Mouse (Mus musculus) small intestine, adult 2 months (tissue): ENCODE data around the gene Tmem33. TPM values are rescaled to one million over a fixed set of nuclear protein-coding genes. Genes with fewer than 3 reads are reported as not detected.

Source experiments
- H3K27ac ChIP-seq: fragments of 200-500 bp; 2 replicates; pipeline ENCODE4 v1.5.1; 2012; ENCODE audit warnings: low read depth, low read length, control low read depth, inconsistent platforms; ENCODE audit not compliant: insufficient read depth
- H3K27me3 ChIP-seq: fragments of 200-500 bp; 2 replicates; pipeline ENCODE4 v1.6.1; 2012; ENCODE audit warnings: mild to moderate bottlenecking, moderate library complexity, low read length, inconsistent platforms; ENCODE audit not compliant: control insufficient read depth, insufficient read depth
- H3K36me3 ChIP-seq: fragments of 200-500 bp; 2 replicates; pipeline ENCODE4 v1.6.1; 2012; ENCODE audit warnings: mild to moderate bottlenecking, low read length, control low read depth, inconsistent platforms; ENCODE audit not compliant: control insufficient read depth, insufficient read depth
- H3K4me1 ChIP-seq: fragments of 200-500 bp; 2 replicates; pipeline ENCODE4 v1.6.1; 2012; ENCODE audit warnings: low read length, inconsistent platforms, mixed read lengths; ENCODE audit not compliant: control insufficient read depth, insufficient read depth, insufficient read length
- H3K4me3 ChIP-seq: fragments of 200-500 bp; 2 replicates; pipeline ENCODE4 v1.5.1; 2012; ENCODE audit warnings: low read depth, mild to moderate bottlenecking, control low read depth, inconsistent platforms, low read length, moderate library complexity
- CTCF ChIP-seq: fragments of 200-500 bp; IDR thresholded peaks from 2 replicates; pipeline ENCODE4 v1.5.1; 2012; ENCODE audit warnings: low read depth, mild to moderate bottlenecking, control low read depth, inconsistent platforms, low read length, moderate library complexity, mixed read lengths; ENCODE audit not compliant: insufficient replicate concordance, insufficient read length; ENCODE audit errors: extremely low read depth
- POLR2A ChIP-seq: fragments of 200-500 bp; IDR thresholded peaks from 2 replicates; pipeline ENCODE4 v1.6.1; 2012; ENCODE audit warnings: low read depth, mild to moderate bottlenecking, control low read depth, inconsistent platforms, low read length, moderate library complexity
- WGBS: fragments of 180-500 bp; shearing (Covaris S2); methylation state at CpG from one replicate; pipeline ENCODE4 v1.1.7; 2018; 5-methylcytosine and 5-hydroxymethylcytosine counted together
- polyA plus RNA-seq: library from polyadenylated mRNA; depleted of rRNA; stranded (reverse); fragments of >200 nt; gene quantifications from 2 replicates; pipeline ENCODE4 v1.2.3, GENCODE M21; 2012; rRNA removed

Tmem33 gene
- polyA plus RNA-seq, 1 experiment, result 133 TPM

DNA sequence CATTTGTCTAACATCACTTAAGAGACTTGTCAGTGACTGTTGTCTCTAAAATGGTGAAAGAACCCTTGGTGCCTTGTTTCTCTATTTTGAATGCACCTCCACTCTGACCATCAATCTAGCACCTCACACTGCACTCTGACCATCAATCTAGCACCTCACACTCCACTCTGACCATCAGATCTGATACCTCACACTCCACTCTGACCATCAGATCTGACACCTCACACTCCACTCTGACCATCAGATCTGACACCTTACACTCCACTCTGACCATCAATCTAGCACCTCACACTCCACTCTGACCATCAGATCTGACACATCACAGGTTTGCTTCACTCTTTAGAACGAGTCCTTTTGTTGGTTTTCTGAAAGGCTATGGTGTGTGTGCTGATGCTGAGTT lies 63.7 kb downstream of the Tmem33 start:
- TF ChIP-seq POLR2A (no peak), CTCF (no peak)
- peaks cover 6% of the 10 kb centered on the region for H3K36me3 ChIP-seq
- no peak overlapping the region for H3K27ac ChIP-seq
- H3K27me3 ChIP-seq, result no peaks in the 10 kb centered on the region
- no peaks in the 10 kb centered on the region for H3K4me1 ChIP-seq
- H3K4me3 ChIP-seq, result no peak overlapping the region
- WGBS, result 71% methylated on average over 1 of the region's 1 CpGs

DNA sequence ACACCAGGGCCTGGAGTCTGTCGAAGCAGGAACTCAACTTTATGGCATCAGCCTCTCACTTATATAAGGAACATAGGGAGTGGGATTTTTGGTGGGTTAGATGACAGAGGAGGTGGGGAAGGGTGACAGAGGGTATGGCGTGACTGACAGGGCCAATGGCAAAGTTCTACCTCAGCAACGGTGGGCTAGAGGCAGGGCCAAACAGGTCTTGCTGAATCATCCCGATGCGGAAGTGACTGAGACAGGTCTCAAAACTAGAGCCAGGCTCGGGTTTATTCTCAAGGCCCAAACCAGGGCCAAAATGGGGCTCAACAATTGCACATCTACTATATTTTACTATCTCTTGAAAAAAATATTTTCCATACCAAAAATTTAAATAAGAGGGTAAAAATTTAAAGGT lies 80.4 kb downstream of the Tmem33 start:
- TF ChIP-seq CTCF (no peak), POLR2A (no peak)
- no peak overlapping the region for H3K27ac ChIP-seq
- H3K36me3 ChIP-seq, result peaks cover 39% of the 10 kb centered on the region
- no peak overlapping the region for H3K4me3 ChIP-seq
- 91% methylated on average over 6 of the region's 6 CpGs for WGBS
- no peaks in the 10 kb centered on the region for H3K27me3 ChIP-seq
- no peaks in the 10 kb centered on the region for H3K4me1 ChIP-seq

Other genes with a start within 250 kb of the Tmem33 start
- 0.90 and 1.2 TPM in 2 replicates for gene Phox2b, start 161.3 kb upstream of the Tmem33 start, polyA plus RNA-seq
- 6.7 and 13.7 TPM in 2 replicates for gene Slc30a9, start 46.4 kb downstream of the Tmem33 start, polyA plus RNA-seq
- 0.09 and 0.20 TPM in 2 replicates for gene Bend4, start 167.7 kb downstream of the Tmem33 start, polyA plus RNA-seq